Mouse (Mus musculus) lung, postnatal 4 days (tissue): ENCODE results near the gene Etv3.
"Not testable (repeated sequence)": the region's sequence is repeated elsewhere in the genome, so short reads cannot be mapped to it uniquely, and the experiment has no call there.

Experiments
- DNase-seq, 2 experiments: peaks; one replicate each; pipeline ENCODE4 v3.0.0; 2021

The Etv3 gene

GRCm38 (mm10) chr3:87525043-87525836 is at the start of gene Etv3:
TSS of gene Etv3 (plus strand) at chr3:87525407.
- DNase-seq, result peak; percentile 93

- DNase-seq, result not testable (repeated sequence)
Measured at GRCm38 (mm10) chr3:87477948-87478347, 47.3 kb upstream of the Etv3 start.

DNA sequence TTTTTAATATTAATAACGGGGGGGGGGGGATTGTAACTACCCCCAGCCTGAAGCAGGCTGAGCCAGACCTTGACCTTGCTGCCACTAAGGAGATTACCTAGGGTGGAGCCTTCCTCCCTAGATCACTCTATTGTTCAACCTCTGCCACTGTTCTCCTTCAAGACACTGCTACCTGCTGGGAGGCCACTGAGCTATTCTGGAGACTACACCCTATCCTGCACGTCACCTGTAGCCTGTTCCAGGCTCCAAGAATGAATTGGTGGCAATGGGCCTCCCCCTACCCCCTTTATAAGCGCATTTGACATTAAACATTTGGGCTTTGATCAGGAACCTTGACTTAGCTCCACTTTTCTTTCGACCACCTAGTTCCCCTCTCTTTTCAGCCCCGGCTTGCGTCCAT is 46.6 kb upstream of the Etv3 start:
- not testable (repeated sequence) for DNase-seq

DNA sequence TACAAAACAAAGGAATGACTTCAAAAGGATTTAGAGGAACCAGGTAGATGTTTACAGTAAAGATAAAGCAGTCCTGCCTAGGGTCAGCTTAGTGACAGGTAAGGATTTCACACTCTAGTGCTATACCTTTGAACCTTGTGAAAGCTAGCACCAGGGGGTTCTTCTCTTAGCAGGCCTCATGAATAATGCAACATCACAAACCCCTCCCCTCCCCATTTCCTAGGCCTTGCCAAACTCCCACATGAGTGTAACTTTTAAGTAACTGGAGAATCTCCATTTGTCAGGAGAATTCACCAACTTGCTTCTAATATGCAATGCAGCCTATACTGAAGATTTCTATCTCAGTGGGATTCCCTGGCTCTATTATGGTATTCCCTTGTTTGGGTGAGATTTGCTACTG is 46.0 kb upstream of the Etv3 start:
- not testable (repeated sequence) for DNase-seq

GRCm38 (mm10) chr3:87487392-87487791 is 37.8 kb upstream of the Etv3 start:
- DNase-seq, result no peak

DNA sequence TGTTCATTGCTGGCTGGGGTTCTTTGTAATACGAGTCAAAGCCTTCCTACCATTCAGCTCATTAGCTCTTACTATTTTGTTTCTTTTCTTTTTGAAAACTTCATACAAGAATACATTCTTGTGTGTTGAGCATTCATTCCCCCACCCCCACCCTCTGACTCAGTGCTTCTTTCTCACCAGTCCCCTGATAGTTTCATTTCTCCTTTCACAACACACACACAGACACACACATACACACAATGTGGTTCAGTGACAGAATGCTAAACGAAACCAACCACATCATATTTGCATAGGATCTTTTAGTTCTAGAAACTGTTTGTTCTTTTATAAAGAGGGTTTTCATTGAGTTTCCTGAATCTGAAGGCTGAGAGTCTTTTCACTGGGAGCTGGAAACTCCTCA is 37.3 kb upstream of the Etv3 start:
- no peak for DNase-seq

- no peak for DNase-seq
Measured at GRCm38 (mm10) chr3:87498266-87498665, 26.9 kb upstream of the Etv3 start.

DNA sequence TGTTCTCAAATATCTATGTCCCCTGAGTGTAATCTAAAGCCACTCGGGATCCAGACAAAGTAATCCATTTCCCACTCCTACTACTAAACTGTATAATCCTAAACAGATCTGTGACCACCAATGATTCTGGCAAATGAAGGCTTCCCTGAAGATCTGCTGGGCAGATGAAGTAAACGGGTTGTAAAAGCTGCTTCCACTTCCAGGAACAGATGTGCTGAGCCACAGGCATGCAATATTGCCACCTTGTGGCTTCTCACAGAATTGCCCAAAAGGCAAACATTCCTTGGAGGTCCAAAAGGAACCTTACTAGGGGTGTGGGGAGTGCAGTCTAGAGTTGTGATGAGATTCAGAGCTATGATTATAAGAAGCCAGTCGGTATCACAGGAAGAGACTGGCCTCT is 26.1 kb upstream of the Etv3 start:
- peak in 1 of 2 experiments; percentile 80 for DNase-seq

GRCm38 (mm10) chr3:87500088-87501055 is 24.8 kb upstream of the Etv3 start:
- peak; percentile 35 to 45 for DNase-seq

DNA sequence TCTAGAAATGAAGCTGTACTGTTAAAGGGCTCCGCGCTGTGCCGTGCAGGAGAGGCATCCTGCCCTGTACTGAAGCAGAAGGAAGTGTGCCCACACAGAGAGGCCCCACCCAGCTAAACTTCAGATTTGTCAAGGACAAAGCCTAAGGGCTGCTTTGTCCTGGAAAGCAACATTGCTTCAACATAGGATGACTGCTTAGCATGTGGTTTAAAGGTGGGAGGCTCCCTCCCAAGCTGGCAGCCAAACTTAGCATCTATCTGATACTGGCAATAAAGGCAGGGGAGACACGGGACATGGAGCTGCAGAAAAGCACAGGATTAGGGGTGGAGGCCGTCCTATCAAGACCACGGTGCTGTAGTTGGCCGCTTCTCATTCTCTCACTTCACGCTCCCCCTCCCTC is 24.1 kb upstream of the Etv3 start:
- no peak for DNase-seq

- no peak for DNase-seq
Measured at GRCm38 (mm10) chr3:87502771-87503170, 22.4 kb upstream of the Etv3 start.

- DNase-seq, result peak in 1 of 2 experiments; percentile 45
Measured at GRCm38 (mm10) chr3:87504330-87504729, 20.9 kb upstream of the Etv3 start.

- peak; percentile 23 to 50 for DNase-seq
Measured at GRCm38 (mm10) chr3:87504749-87505425, 20.3 kb upstream of the Etv3 start.

DNA sequence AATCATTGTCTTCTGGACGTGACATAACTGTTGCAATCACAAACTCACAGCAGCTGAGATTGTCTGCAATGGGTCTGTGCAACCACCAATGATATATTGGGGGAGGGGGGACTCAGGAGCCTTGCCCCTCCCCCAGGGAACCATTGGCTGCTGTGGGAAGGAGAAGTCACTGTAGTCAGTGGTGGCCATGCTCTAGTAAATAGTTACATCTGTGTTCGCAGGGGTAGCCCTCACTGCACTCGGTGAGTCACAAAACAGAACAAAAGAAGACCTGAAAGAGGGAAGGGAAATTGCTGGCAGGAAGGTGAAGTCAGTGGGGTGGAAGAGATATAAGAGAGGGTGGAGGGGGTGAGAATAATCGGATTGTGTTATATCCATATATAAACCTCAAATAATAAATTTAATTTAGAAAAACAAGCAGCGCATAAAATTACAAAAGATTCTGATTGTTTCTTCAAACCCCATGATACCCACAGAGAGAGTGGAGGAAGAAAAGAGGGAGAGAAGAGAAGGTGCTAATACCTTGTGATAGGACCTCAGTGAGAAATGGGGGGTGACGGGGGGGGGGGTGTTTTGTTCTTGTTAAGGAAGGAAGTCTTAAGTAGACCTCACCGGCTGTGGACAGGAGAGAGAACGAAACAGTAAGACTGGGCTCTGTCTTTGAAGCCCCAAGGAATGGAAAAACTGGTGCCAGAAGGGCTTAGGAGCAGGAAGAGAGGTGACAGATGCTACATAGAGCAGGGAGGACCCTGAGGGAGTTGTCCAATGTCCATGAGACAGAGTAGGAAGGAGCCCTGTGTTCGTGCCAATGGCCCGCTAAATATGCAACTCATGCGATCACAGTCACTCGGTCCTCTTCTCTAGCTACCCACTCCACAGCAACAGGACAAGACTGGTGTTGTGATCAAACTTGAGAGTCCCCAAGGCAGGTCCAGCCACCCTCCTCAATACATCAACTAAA is 18.5 kb upstream of the Etv3 start:
- no peak for DNase-seq

DNA sequence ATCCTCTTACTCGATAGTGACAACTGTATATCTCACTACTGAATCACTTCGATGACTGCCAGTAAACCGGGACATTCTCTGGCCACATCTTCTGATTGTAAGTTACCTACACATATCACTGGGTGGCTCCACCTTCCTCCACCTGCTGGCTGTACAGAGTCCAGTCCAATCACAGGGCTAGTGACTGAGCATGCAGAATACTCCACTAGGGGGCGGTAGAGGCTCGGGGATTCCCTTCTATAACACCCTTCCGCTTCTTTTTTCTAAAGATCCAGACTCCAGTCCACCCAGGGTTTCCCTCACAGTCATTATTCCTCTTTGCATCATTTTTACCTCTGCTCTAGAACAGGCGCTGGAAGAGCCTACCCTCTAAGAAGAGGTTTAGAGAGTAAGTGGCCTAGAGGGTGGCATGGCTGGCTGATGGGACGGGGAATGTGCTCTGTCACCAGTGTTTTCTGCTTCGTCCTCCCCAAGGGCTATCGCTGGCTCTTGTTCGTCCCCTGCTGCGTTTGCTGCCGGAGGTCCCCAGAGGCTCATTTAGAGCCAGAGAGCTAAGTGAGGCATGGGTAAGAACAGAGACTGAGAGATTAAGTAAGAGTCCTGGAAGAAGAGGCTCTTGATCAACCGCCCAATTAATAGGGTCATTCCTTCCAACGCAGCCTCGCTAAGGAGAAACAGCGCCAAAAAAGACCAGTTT is 16.9 kb upstream of the Etv3 start:
- DNase-seq, result peak; percentile 77 to 88

- peak; percentile 48 to 56 for DNase-seq
Measured at GRCm38 (mm10) chr3:87509061-87509460, 16.1 kb upstream of the Etv3 start.

DNA sequence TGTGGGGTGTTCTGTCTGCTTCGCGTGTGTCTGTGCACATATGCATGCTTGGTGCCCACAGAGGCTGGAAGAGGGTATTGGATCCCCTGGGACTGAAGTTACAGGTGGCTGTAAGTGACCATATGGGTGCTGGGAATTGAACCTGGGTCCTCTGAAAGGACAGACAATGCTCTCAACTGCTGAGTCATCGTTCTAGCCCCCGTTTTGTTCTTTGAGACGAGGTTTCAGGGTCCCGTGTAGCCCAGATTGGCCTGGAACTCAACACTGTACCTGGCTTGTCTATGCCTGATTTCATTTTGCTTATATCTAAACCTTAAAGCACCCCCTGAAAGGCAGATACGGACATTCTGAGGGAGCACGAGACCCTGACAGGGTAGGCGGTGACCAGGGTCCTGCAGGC is 14.4 kb upstream of the Etv3 start:
- DNase-seq, result no peak

DNA sequence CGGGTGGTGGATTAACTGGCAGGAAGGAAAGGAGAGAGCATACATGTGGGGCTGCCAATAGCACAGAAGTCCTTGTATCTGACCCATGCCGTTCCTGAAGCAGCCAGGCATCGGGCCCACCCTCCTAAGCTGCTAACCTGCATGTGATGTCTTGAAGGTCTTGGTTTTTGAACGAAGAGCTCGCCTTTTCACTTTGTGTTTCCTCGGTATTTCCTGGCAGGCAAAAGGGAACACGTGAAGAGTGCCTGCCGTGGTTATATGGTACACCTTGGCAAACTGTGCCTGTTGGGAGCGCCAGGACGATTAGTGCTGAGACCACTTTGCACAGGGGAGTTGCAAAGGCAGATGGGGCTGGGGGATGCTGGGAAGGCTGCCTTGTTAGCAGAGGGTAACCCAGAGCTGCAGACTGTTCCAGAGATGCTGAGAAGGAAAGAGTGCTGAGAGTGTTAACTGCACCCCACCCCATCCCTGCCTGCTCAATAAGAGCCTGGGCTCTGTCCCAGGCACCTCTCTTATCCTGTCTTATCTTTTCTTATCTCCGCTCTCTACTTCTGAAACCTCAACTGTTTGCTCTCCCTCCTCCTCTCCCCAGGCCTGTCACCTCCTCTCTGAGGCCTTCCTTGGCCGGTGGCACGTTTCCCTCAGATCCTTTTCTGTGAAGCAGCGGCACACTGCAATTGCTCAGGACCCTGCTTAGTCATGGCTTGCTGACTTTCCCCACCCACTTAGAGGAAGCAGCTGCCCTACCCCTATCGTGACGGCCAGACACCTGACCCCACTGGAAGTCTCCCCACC is 13.0 kb upstream of the Etv3 start:
- DNase-seq, result no peak

DNA sequence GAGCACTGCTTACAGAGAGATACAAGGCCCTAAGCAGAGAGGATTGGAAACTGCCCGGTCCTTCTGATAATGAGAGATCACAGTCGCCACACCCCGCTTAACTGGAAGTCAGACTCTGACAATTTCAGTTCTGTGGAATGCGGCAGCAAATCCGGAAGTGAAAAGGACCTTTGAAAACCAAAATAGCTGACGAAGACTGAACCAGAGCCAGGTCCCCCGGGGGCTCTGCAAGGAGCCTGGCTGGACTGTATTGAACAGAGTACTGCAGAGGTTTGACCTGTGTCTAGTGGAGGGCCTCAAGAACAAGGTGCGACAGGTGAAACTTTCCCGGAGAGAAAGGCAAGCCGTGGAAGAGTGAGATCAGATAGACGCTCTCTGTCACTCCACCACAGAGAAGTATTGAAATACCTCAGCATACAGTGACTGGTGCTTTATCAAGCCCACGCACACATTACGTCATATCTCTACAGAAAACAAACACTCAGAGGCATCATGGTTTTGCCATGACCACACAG is 9.6 kb upstream of the Etv3 start:
- DNase-seq, result peak; percentile 39 to 43

DNA sequence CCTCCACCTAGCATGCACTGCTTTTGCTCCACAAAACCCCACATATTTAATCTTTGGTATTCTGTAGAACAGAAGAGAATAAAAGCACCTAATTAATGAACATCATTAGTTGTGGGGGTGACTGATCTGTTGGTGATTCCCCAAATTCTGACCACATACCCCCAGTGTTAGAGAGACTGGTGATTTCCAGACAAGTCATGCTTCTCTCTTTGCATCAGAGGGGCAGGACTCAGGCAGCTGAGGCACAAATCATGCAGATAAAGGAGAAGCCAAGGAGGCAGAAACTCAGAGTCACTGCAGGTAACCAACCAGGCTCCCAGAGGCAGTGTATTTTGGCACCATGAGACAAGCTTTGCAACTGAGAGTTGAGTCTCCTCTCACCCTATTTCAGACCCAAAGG is 6.8 kb upstream of the Etv3 start:
- DNase-seq, result no peak
